Mouse (Mus musculus) liver, embryonic 14.5 days (tissue): Measurements from ENCODE around the gene Slc8a3.

Experiments used
- CTCF ChIP-seq: IDR thresholded peaks from 2 replicates; pipeline ENCODE4 v1.5.1; 2016; ENCODE audit warnings: antibody characterized with exemption, low read depth, control low read depth
- EP300 ChIP-seq: IDR thresholded peaks from 2 replicates; pipeline ENCODE4 v1.6.1; 2016; ENCODE audit warnings: antibody characterized with exemption, low read depth

DNA sequence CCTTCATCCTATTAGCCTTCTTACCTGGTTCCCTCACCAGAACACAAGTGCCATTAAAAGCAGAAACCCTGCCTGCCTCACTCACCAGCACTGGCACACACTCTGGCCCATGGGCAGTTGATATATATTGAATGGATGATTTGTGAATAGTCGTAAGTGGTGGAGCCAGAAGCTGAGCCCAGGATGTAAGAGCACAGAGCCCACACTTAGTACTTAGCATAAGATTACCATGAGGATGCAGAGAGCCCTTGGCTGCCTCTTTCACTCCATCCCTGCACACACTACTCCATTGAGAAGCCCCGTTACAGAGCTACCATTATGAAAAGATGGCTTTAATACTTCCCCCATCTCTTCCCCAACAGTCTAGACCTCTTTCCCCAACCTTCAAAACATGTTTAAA is 108.1 kb downstream of the Slc8a3 start:
- no peak for TF ChIP-seq CTCF
- no peak for TF ChIP-seq EP300
